Mouse (Mus musculus): ENCODE data around the gene Card14. TPM values are rescaled to one million over a fixed set of nuclear protein-coding genes. Genes with fewer than 3 reads are reported as not detected.

The Card14 gene
- total RNA-seq, 2 experiments from 2014 or later: 0.06 to 0.16 TPM

DNA sequence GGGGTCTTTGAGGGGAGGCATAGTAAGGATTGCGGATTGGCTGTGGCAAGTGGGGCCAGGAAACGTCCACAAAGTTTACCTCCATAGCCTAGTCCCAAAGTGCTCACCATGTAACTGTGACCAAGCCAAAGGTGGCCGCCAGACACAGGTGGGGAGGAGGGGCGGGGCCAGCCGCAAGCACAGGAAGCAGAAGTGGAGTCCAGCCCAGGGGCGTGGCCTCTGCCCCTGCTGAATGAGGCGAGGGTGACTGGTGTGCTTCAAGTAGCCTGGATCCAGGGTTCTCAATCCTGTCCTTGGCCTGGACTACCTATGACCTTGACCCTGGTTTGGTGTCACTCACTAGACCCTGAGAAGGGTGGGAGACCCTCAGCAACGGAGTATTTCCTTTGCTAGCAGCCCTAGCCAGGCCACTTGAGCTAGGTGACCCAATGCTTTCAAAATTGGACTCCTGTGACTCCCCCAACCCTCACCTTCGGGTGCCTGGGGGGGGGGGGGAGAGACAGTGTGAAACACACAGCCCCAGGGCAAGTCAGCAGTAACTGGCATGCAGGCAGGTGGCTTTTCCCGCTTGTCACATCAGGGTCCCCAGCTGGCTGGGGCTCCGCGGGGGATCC is 84.5 kb downstream of the Card14 start:
- intact Hi-C loops (cut with DNase I): no loop called here
- DNase-seq: peak; percentile 49 to 69

DNA sequence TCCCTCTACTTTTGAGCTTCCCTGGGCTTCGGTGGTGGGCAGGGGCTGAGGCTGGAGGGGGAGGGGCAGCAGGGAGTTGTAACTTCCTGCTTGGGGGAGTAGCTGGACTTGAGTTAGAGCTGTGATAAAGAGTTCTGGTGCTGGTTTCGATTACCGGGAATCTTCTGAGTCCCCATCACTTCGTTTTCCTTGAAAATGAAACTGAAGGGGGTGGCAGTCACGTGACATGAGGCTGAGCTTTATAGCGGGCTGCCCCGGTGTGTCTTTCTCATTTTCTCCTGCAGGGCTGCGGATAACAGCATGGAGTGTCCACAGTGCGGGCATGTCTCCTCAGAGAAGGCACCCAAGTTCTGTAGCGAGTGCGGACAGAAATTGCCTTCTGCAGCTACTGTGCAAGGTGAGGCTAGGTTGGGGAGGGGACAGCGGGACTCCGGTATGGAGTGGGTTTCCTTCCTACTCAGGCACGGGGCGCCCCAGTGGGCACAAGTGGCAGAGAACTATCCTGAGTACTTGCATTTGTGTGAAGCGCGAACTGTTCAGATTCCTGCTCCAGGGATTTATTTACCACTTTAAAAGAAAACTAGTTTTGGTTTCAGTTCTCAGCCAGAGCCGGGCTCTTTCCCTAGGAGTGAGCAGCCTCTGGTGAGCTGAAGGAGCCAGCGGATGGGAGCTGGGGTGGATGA is 85.4 kb downstream of the Card14 start, which contains the start of gene Rnf213:
TSS of gene Rnf213 (plus strand) at position 301 of the 683 bp plus-strand sequence.
- intact Hi-C loops (cut with DNase I): no loop called here

DNA sequence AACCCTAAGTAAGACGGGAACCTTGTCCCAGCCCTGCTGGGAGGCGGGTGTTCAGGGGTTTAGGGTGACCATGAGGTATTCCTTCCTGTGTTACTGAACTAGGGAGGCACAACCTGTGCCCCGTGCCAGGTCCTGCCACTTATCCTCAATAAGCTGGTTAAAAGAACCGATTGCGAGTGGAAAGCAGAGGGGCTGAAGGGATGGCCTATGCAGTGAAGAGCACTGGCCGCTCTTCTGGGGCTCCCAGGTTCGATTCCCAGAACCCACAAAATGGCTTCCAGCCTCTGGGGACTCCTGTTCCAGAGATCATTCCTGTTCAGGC is 85.9 kb downstream of the Card14 start:
- DNase-seq: no peak
- intact Hi-C loops (cut with DNase I): no loop called here

More for the DNA sequence above, 85.4 kb downstream of the Card14 start, which contains the start of gene Rnf213:
- peak; percentile 72 to 77 for DNase-seq

DNA sequence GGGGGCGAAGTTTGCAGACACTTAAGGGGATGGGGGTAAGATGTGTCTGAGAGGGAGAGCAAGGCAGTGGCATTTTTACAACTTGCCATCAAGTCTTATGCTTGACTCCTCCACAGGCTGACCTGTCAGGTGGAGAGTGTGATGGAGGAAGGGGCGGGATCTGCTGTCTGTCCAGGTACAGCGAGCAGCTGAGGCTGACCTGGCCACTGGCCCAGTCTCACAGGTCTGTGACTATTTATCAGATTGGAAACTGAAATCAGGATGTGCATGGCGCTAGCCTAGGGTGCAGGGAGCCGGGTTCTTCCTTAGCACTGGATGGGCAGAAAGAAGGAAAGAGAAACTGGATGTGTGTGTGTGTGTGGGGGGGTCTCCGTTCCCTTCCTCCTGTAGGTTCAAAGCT is 86.6 kb downstream of the Card14 start:
- intact Hi-C loops (cut with DNase I): no loop called here
- DNase-seq: no peak

Small RNA genes lying within 50 kb of the gene (microRNA-seq; reads per million reads assigned to microRNA genes)
- gene Mir1932 (ENCODE audit: borderline number of aligned reads in 2 of 2): 0 reads per million in 2 experiments

Other genes starting within 250 kb of the Card14 start
- 10 to 100 TPM; 11.5 to 13.6 TPM for gene Cbx4, start 221.5 kb upstream of the Card14 start, total RNA-seq (2021)
- gene Tbc1d16, start 79.3 kb upstream of the Card14 start, total RNA-seq (2021): 10 to 100 TPM; 57.7 to 67.8 TPM
- under 1 TPM in 1 of 2 experiments, not detected in 1; 0.38 TPM for gene Ccdc40, start 79.2 kb upstream of the Card14 start, total RNA-seq (2021)
- gene Gaa, start 39.9 kb upstream of the Card14 start, total RNA-seq (2021): 10 to 100 TPM; 79.4 to 86.8 TPM
- 10 to 100 TPM; 64.4 to 72.8 TPM for gene Eif4a3, start 7.7 kb upstream of the Card14 start, total RNA-seq (2021)
- gene Sgsh, start 47.8 kb downstream of the Card14 start, total RNA-seq (2021): 1 to 10 TPM; 4.9 to 5.3 TPM
- 1 to 10 TPM; 3.7 to 4.3 TPM for gene Slc26a11, start 47.8 kb downstream of the Card14 start, total RNA-seq (2021)
- gene Rnf213, start 85.3 kb downstream of the Card14 start, total RNA-seq (2021): 10 to 100 TPM; 15.1 to 20.1 TPM
- 1 to 10 TPM; 8.0 TPM for gene Endov, start 183.6 kb downstream of the Card14 start, total RNA-seq (2021)
- under 1 TPM; 0.25 to 0.27 TPM for gene Nptx1, start 240.0 kb downstream of the Card14 start, total RNA-seq (2021)

Data from heart, postnatal 36 days (tissue).